Mouse (Mus musculus) small intestine, adult 2 months (tissue): Measurements from ENCODE around the gene C1qb. TPM values are rescaled to one million over a fixed set of nuclear protein-coding genes. Genes with fewer than 3 reads are reported as not detected.

Source experiments
- H3K27ac ChIP-seq: fragments of 200-500 bp; 2 replicates; pipeline ENCODE4 v1.5.1; 2012; ENCODE audit warnings: low read depth, low read length, control low read depth, inconsistent platforms; ENCODE audit not compliant: insufficient read depth
- H3K27me3 ChIP-seq: fragments of 200-500 bp; 2 replicates; pipeline ENCODE4 v1.6.1; 2012; ENCODE audit warnings: mild to moderate bottlenecking, moderate library complexity, low read length, inconsistent platforms; ENCODE audit not compliant: control insufficient read depth, insufficient read depth
- H3K36me3 ChIP-seq: fragments of 200-500 bp; 2 replicates; pipeline ENCODE4 v1.6.1; 2012; ENCODE audit warnings: mild to moderate bottlenecking, low read length, control low read depth, inconsistent platforms; ENCODE audit not compliant: control insufficient read depth, insufficient read depth
- H3K4me1 ChIP-seq: fragments of 200-500 bp; 2 replicates; pipeline ENCODE4 v1.6.1; 2012; ENCODE audit warnings: low read length, inconsistent platforms, mixed read lengths; ENCODE audit not compliant: control insufficient read depth, insufficient read depth, insufficient read length
- H3K4me3 ChIP-seq: fragments of 200-500 bp; 2 replicates; pipeline ENCODE4 v1.5.1; 2012; ENCODE audit warnings: low read depth, mild to moderate bottlenecking, control low read depth, inconsistent platforms, low read length, moderate library complexity
- CTCF ChIP-seq: fragments of 200-500 bp; IDR thresholded peaks from 2 replicates; pipeline ENCODE4 v1.5.1; 2012; ENCODE audit warnings: low read depth, mild to moderate bottlenecking, control low read depth, inconsistent platforms, low read length, moderate library complexity, mixed read lengths; ENCODE audit not compliant: insufficient replicate concordance, insufficient read length; ENCODE audit errors: extremely low read depth
- POLR2A ChIP-seq: fragments of 200-500 bp; IDR thresholded peaks from 2 replicates; pipeline ENCODE4 v1.6.1; 2012; ENCODE audit warnings: low read depth, mild to moderate bottlenecking, control low read depth, inconsistent platforms, low read length, moderate library complexity
- WGBS: fragments of 180-500 bp; shearing (Covaris S2); methylation state at CpG from one replicate; pipeline ENCODE4 v1.1.7; 2018; 5-methylcytosine and 5-hydroxymethylcytosine counted together
- polyA plus RNA-seq: library from polyadenylated mRNA; depleted of rRNA; stranded (reverse); fragments of >200 nt; gene quantifications from 2 replicates; pipeline ENCODE4 v1.2.3, GENCODE M21; 2012

Gene C1qb
- polyA plus RNA-seq, 1 experiment = 71.3 TPM

- H3K4me3 ChIP-seq = no peak overlapping the region
- no peaks in the 10 kb centered on the region for H3K4me1 ChIP-seq
- H3K27me3 ChIP-seq = no peaks in the 10 kb centered on the region
- TF ChIP-seq CTCF (no peak), POLR2A (no peak)
- no peaks in the 10 kb centered on the region for H3K36me3 ChIP-seq
- H3K27ac ChIP-seq = no peak overlapping the region
- whole genome bisulfite sequencing = 84% methylated on average over 8 of the region's 8 CpGs
These were observed 32.8 kb upstream of the C1qb start for GRCm38 (mm10) chr4:136918834-136919233.

- Histone ChIP-seq H3K27ac (no peak overlapping the region), H3K27me3 (no peaks in the 10 kb centered on the region), H3K4me1 (no peaks in the 10 kb centered on the region), H3K4me3 (no peak overlapping the region), H3K36me3 (no peaks in the 10 kb centered on the region)
- WGBS = 51% methylated on average over 7 of the region's 7 CpGs
- no peak for TF ChIP-seq CTCF
- no peak for TF ChIP-seq POLR2A
These were observed 31.2 kb upstream of the C1qb start for GRCm38 (mm10) chr4:136917165-136917524.

GRCm38 (mm10) chr4:136916359-136917164, 30.6 kb upstream of the C1qb start:
- 73% methylated on average over 20 of the region's 20 CpGs for WGBS
- Histone ChIP-seq H3K36me3 (no peaks in the 10 kb centered on the region), H3K27me3 (no peaks in the 10 kb centered on the region), H3K4me1 (no peaks in the 10 kb centered on the region), H3K4me3 (no peak overlapping the region), H3K27ac (no peak overlapping the region)
- no peak for TF ChIP-seq POLR2A
- no peak for TF ChIP-seq CTCF

GRCm38 (mm10) chr4:136912841-136913240, 26.9 kb upstream of the C1qb start:
- H3K36me3 ChIP-seq = no peaks in the 10 kb centered on the region
- 27% methylated on average over 9 of the region's 9 CpGs for WGBS
- TF ChIP-seq POLR2A (no peak), CTCF (no peak)
- H3K27me3 ChIP-seq = no peaks in the 10 kb centered on the region
- H3K4me1 ChIP-seq = no peaks in the 10 kb centered on the region
- H3K4me3 ChIP-seq = no peak overlapping the region
- no peak overlapping the region for H3K27ac ChIP-seq

- Histone ChIP-seq H3K4me1 (no peaks in the 10 kb centered on the region), H3K27ac (no peak overlapping the region), H3K36me3 (no peaks in the 10 kb centered on the region), H3K4me3 (no peak overlapping the region), H3K27me3 (no peaks in the 10 kb centered on the region)
- no peak for TF ChIP-seq POLR2A
- 42% methylated on average over 9 of the region's 9 CpGs for WGBS
These were observed 25.8 kb upstream of the C1qb start for GRCm38 (mm10) chr4:136911804-136912203.

- Histone ChIP-seq H3K36me3 (no peaks in the 10 kb centered on the region), H3K27me3 (no peaks in the 10 kb centered on the region), H3K4me1 (no peaks in the 10 kb centered on the region), H3K27ac (no peak overlapping the region), H3K4me3 (no peak overlapping the region)
- TF ChIP-seq POLR2A = no peak
- TF ChIP-seq CTCF = no peak
- 20% methylated on average over 17 of the region's 17 CpGs for WGBS
These were observed 25.2 kb upstream of the C1qb start for GRCm38 (mm10) chr4:136911211-136911646.

- H3K27ac ChIP-seq = no peak overlapping the region
- no peaks in the 10 kb centered on the region for H3K4me1 ChIP-seq
- no peaks in the 10 kb centered on the region for H3K36me3 ChIP-seq
- H3K4me3 ChIP-seq = no peak overlapping the region
- no peak for TF ChIP-seq CTCF
- no peak for TF ChIP-seq POLR2A
- H3K27me3 ChIP-seq = peaks cover 13% of the 10 kb centered on the region
These were observed 21.8 kb upstream of the C1qb start for GRCm38 (mm10) chr4:136907809-136908208.
